Mouse (Mus musculus) R1 (cell line): ENCODE measurements at regions not wholly inside any gene's neighbourhood (a gene's known extent, or its start where the extent isn't known, plus 50 kb on each side); places are given as distances from the start of the nearest gene placed in this dataset.

ENCODE experiments used
- DNase-seq: peaks from one replicate; pipeline ENCODE4 v3.0.0-alpha.2; 2018; ENCODE audit warnings: low read depth, low spot score

DNA sequence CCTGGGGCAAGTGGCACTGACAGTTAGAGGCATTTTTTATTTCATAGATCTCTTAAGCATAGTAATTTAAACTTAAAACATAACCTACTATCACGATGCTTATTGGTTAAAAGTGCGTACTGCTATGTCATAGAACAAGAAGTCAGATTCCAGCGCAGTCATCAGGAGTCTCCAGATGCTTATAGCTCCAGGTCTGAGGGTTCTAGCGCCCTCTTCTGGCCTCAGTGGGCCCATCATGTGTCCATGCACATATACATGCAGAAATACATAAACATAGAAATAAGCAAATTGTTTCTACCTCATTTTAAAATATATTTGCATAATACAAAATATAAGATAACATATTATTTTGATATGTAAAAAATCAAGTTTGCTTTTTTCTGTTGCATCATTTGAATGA is 1002.8 kb upstream of the Adgrl2 start:
- DNase-seq, result peak; percentile 39

DNA sequence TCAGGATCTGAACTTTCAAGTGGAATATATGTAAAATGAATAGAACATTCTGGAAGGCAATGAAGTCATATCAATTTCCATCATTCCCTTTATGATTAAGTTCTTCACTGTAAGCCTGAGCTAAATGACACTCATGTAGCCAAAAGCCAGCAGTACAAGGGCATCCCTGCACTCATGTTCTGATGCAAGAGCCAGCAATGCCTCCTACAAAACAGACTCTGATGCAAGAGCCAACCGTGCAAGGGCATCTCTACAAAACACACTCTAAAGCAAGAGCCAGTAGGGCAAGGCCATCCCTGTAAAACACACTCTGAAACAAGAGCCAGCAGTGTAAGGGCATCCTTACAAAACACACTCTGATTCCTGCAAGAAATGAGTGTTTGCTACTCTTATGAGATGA is 997.4 kb upstream of the Adgrl2 start:
- no peak for DNase-seq

DNA sequence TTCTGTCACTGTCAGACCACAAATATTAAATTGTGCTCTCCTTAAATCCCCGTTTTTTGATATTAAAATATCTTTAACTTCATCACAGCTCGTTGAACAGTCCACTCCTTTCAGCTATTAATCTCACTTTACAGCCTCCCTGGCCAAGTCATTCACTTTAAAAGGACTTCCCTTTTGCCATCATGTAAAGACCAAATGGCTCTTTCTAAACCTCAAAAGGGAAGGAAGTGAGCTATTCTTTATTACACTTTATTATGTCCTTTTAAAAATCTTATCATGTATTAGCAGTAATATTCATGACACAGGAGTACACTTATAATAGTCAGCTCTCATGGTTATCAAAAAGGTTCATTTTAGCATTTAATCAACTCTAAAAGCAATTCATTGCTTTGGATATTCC is 966.6 kb upstream of the Adgrl2 start:
- no peak for DNase-seq

DNA sequence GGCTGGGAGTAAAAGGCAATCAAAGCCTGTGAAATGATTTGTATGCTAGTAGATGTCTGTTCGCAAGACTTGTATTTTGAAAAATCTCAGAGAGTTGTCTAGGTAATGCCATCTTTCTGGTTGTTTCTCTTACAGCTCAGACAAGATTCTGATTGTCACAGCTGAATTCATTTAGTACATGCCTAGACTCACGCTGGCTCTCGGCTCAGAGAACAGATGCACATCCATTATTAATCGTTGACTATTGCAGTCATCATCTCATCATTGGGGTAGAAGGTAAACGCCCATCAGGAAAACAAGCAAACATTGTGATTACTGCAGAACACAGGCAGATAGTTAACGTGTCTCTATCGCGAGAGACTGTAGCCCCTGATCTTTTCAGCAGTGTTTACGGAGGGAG is 945.8 kb upstream of the Adgrl2 start:
- no peak for DNase-seq

DNA sequence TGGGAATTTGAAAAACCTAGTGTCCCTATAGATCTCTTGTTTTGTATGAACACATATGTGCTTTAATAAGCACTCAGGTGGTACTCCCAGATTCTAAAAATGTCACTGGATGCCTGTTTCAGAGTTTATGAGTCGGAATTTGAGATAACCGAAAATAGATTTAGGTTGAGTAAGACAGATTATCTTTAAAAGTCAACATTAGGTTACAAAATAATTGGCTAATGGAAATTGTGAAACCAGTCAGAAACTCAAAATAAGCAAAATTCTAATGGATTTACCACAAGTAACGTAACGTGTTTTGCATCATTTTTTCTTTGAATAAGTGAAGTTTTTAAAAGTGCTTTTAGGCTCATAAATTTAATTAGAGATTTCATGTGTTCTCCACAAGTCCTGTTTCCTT is 944.5 kb upstream of the Adgrl2 start:
- DNase-seq, result no peak

DNA sequence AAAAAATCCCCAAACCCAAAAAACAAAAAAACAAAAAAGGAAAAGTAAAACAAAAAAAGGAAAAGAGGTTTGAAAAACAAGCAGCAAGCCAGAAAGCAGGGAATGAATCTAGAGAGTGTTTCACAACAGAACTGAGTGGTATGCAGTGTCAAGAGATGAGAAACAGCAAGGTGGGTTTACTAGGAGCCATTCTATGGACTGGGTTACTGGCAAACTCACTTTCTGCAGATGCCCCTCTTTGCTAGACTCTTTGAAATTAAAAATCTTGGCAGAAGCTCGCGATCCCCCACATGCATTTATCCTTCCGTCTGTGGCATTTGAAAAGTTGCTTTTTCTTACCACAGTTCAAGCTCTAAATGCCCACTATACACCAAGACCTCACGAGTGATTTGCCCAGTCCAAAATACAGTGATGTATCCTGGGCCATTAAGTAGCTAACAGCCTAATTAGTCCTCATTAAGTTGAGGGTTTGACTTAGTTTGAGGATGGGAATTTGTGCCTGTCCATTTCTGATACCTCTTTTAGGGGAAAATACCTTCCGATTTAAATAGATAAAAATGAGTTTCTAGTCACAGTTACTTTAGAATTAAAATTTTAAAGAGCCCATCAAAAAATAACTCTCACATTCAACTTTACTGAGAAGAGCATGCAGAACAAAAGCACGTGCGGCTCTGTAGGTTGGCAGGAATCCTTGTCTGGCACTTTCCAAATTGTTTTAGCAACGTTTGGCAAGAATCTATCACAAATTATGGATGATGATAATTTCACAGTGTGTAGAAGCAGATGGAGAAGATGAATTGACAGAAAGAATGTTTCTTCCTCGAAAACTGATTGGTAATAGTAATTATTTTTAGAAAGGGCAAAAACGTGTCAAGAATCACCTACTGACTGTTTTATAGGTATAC is 938.4 kb upstream of the Adgrl2 start:
- no peak for DNase-seq

DNA sequence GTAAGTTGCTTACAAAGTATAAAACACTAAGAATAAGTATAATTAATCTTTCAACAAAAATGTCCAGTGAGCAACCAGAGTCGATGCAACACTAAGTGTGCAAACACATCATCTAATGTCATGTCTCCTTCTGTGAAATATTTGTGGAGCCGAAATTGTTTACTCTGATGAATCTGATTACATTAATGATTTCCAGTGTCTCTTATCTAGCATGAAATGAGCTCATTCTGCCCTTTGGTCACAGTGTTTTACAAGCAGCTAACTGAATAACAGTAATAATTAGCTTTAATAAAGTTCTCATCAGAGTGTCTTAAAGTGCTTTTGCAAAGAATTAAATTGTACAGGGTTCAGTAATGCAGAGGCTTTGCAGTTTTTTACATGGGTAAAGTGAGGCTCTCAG is 929.9 kb upstream of the Adgrl2 start:
- no peak for DNase-seq

DNA sequence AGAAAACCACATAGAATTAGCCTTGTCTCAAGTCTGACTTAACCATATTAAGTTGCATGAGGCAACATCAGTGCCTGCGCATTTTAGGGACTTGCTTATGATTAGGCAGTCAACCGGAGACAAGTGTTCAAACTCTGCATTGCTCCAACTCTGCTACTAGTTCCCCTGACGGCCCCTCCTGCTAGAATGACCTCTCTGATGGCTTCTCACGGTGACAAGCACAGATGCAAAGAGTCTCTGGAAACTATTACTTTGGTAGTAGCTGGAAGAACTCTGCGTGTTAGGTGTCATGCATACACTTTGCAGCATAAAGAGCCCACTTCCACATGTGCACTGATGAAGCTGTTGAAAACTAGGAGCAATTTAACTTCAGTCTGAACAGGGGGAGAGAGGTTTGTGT is 927.8 kb upstream of the Adgrl2 start:
- no peak for DNase-seq

DNA sequence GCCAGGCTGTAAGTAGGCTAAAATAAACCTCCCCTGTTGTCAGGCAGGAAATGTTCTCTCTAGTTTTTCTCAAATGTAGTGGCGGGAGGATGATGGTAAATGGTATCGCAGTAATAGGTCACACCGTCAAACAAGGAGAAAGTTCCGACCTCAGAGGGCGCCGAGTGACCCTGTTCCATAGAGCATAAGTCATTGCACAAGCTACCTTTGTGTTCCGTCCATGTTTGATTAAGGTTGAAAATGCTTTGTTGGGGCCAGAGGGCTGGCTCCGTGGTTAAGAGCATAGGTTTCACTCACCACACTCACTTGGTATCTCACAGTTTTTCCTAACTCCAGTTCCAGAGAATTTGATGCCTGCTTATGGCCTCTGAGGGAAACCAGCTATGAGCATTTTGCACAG is 920.4 kb upstream of the Adgrl2 start:
- no peak for DNase-seq

DNA sequence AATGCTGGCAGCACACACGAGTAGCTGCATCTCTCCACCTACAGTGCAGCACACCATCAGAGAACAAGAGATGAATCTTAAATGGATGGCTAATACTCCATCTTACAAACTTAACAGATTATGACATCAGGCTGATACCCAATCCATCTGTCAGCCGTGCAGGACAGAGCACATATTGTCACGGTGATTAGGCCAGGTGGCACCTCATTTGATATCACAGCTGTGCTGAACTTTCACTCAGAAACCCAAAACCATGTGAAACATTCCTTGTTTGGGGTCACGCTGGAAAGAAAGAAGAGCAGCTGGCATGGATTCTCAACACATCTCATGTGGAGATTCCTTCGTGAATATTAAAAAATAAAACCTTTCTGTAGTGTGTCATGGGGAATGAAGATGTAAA is 911.4 kb upstream of the Adgrl2 start:
- no peak for DNase-seq

DNA sequence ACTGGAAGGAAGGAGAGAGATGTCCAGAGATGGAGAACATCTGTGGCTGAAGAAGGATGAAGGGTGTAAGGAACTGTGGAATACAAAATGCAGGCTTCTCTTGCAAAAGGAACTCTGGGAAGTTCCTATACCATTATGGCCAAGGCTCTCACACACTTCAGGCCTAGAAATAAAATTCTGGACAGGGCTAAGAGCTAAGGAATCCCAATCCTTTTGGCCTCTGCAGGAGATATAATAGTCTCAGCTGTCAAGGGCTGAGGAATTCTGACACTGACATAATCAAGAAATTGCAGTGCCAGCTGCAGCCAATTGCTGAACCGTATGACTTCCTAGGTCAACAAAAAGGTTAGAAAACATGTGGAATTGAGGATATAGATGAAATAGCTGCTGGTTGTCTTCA is 886.2 kb upstream of the Adgrl2 start:
- no peak for DNase-seq

DNA sequence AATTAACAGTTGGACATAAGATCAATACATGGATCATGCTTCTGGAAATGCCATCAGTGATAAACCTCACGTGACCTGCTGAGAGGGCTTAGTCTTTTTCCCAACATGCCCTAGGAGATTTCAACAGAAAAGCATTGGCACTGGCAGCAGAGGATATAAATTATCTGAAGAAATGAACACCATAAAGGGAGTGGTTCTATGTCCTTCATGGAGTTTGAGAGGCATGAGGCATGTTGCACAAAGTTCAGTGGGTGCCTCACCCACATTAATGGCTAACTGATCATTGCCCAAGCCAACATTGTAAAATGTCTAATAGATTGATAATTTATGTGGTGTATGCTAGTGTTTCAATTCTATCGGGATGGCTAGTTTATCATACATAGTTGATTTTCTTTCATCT is 875.6 kb upstream of the Adgrl2 start:
- no peak for DNase-seq

DNA sequence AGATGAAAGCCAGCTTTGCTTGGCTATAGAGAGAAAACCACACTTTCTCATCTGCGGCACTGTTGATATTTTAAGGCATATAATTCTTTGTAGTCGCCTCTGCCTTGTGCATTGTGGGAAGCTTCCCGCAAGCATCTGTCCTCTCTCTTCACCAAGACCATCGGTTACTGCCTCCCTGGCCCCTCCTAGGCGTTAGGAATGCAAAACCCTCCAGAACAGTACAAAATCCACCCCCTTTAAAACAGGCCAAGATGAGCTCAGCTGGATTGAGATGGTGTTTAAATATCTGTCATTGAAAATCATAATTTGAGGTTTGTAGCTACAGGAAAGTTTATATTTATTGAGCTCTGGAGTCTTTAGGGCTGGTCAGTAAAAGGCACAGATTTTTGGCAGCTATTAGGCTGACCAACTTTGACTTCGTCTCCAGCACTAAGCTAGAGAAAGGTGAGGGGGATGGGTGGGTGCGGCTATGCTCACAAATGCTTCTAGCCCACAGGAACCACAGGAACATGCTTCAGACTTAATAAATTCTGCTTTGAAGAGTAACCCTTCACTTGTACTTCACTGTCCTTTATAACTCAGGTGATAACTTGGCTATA is 856.7 kb upstream of the Adgrl2 start:
- no peak for DNase-seq

DNA sequence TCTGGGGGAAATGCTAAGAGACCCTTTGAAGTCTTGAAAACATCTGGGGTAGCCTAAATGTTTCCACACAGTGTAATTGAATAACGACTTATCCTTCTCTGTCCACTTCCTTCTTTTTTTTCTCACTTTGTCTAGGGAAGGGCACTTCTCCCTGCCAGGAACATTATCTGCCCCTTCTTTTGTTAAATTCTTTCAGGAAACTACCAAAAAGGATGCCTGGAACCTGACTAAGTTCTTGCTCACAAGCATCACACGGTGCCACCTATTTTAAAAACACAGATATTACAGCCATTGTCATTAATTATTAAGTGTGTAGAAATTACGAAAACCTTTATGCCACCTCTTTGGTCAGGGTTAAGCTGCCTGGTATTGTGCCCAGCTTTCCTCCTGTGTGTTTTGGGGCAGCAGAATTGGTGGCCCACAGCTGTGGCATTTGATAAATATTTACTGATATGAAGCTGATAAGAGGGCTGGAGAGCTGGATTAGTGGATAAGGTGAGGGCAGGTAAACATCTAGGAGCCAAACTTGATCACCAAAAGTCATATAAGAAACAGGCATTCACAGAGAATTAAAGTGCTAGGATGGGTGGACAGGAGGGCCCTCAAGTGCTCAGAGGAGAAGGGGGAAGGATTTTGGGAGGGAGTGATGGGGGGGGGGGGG is 855.6 kb upstream of the Adgrl2 start:
- DNase-seq, result no peak

DNA sequence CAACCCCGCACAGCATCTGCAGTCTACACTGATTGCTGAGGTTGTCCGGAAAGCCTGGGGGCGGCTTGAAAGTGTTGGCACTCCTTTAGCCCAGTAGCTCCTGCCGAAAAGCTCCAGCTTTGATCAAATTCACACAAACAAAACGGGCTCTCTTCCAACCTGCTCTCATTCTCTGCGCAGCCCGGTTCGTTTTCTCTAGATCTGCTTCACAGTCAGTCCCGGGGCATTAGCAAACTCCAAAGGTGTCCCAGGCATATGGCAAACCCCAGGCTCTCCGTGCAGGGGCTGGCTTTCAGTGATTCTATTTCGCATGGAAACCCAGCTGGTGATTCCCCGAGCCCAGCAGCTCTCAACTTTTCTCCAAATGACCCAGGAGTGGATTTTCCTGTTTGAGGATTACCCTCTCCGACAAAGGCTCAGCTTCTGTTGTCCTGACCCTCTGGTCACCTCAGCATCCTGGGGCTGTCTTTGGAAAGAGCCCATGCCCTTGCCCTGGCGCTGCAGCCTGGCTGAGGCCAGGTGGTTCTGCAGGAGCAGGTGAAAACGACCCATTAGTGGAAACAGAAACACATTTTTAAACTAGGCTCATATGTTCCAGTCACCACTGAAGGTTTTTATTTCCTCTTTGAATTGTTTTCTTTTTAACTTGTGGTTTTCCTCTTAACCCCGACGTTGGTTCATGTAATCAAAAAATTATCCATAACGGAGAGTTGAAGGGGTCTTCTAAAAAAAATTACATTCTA is 854.9 kb upstream of the Adgrl2 start:
- no peak for DNase-seq

DNA sequence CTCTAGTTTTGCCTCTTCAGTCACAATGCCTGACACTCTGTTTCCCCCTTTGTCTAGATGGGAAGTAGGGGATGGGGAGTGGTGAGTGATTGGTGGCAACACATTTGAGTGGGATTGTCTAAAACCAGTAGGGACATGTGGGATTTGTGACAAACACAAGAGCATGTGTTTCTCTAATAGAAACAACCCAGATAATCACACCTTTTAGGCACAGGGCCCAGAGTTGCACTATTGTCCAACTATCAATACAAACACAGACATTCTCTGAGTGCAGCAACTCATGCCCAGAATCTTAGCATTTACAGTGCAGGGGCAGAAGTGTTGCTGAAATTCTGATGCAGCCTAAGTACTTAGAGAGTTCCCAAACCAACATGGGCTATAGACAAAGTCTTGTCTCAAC is 847.6 kb upstream of the Adgrl2 start:
- no peak for DNase-seq

DNA sequence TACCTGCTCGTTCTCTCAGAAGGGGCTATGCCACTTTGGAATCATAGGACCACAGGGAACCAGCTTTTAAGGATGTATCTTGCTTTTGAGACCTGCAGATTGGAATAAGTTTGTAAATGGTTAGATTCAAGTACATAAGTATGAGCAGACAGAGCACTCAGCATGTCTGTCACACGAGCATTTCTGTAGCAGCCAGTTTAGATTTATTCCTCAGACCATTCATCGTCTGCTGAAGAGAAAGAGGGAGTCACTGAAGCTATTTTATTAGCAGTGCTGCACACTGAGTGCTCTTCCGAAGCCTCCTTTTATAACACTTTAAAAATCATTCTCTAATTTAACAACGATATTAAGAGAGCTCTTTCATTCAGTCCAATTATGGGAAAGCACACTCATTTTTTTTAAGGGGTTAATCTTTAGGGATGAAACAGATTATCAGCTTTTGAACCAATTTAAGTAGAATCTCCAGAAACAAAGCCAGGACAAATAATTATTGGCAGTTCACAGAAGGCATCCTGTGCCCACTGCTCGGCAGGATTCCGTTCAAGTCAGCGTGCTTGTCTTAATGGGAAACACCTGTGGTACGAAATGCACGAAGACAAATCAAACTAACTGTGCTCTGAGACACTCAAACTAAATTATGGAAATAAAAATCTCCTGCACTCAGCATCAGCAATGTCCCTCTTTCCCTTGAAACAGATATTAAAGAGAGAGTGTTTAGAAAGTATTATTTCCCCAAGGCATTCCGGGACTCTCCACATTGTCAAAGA is 846.3 kb upstream of the Adgrl2 start:
- no peak for DNase-seq

DNA sequence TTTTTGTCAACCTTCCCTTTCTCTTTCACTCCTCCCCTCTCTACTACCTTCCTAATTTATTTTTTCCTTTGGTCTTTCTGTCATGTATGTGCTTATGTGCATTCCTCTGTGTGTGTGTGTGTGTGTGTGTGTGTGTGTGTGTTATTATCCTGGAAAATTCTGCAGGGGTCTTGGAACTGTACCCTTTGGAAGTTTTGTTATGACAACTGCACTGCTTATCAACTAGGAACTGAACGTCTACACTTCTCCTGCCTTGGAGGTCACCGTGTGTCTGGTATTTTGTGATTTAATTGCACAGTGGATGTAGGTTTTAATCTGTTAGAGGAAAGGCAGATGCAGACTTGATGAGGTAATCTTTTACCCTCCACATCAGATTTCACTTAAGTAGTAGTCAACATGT is 836.8 kb upstream of the Adgrl2 start:
- DNase-seq, result no peak

DNA sequence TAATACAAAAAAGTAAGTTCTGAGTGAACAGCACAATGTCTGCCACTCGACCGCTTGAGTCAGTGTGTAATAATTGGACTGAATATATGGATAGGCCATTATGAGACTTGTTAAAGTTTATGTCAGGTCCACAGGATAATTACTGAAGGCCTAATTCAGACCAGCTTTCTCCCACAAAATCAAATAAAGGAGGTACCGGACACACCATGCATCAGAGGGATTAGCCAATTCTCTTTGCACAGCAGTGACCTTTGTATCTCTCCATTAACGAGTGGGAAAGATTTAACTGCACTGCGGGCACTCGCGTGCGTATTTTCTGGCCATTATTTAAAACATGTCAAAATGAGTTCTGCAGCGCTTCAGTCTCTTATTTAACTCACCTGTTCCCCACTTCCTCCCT is 836.4 kb upstream of the Adgrl2 start:
- DNase-seq, result no peak

DNA sequence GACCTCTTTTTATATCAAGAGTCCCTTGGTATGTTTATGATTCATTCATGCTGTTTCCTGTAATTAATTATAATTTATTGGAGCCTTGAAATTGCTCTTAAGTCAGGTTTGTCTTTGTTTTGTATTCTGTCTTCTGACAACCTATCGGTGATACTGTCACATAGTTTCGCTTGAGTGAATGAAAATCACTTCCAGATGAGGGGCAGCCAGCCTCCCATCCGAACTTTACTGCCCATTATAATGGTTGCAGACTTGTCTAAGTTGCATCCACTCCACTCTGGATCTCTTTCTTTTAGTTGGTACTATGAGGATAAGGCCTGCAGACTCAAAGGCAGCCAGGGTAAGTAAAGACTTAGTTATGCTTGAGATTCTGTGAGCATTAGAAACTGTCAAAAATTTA is 830.3 kb upstream of the Adgrl2 start:
- no peak for DNase-seq

DNA sequence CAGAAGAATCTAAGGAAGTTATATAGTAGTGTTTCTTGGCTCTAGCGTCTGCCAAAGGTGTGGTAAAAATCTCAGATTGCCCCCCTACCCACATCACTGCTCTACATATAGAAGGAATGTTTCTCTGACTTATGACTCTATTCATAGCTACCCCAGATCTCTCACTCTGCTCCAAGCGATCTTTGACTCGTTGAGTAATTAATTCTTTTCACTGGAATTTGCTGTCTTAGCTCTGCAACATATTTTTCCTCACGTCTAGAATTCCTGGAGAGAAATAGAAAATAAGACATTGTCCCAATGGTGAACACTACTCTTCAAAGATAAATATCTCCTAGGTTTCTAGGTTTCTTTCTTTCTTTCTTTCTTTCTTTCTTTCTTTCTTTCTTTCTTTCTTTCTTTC is 829.5 kb upstream of the Adgrl2 start:
- no peak for DNase-seq

DNA sequence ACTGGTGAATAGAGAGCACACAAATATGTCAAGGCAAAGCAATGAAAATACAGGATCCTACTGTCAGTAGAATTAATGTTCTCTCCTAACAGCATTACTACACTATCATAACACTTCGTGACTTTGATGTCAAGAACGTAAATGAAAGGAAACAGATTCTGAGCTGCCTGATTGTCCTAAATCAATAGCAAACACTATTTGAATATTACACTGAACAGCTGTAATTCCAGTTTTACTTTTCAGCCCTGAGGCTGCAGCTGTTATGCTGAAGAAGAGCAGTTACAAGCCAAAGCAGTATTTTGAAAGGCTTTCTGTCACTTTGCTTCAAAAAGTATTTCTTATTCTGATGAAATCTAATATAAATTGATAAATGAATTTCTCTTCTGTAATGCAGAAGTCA is 828.7 kb upstream of the Adgrl2 start:
- no peak for DNase-seq
